Mouse (Mus musculus) brown adipose tissue, adult 24 weeks (tissue): ENCODE data around the gene Tmem33. TPM values are rescaled to one million over a fixed set of nuclear protein-coding genes. Genes with fewer than 3 reads are reported as not detected.

Experiments used
- polyA plus RNA-seq: library from polyadenylated mRNA; stranded (reverse); fragments of >200 nt; gene quantifications from 2 replicates; pipeline ENCODE4 v1.2.4, GENCODE M21; 2012; ENCODE audit not compliant: missing spikeins, insufficient read depth, insufficient read length

The Tmem33 gene
- polyA plus RNA-seq, 1 experiment: 78.0 TPM

Other genes starting within 250 kb of the Tmem33 start
- not detected in 2 replicates for gene Phox2b, start 161.3 kb upstream of the Tmem33 start, polyA plus RNA-seq
- gene Slc30a9, start 46.4 kb downstream of the Tmem33 start, polyA plus RNA-seq: 91.5 and 138 TPM in 2 replicates
- gene Bend4, start 167.7 kb downstream of the Tmem33 start, polyA plus RNA-seq: 0.12 and 0.21 TPM in 2 replicates